Mouse (Mus musculus): ENCODE measurements at regions not wholly inside any gene's neighbourhood (a gene's known extent, or its start where the extent isn't known, plus 50 kb on each side); places are given as distances from the start of the nearest gene placed in this dataset.

- no peak overlapping the region for H3K4me2 ChIP-seq (ENCODE audit: low read length)
- no peak for ATAC-seq (ENCODE audit: insufficient number of reproducible peaks, insufficient read depth, low FRiP score, low read depth)
- H3K4me3 ChIP-seq (ENCODE audit: control insufficient read depth in 1 of 2, insufficient read depth in 1 of 2, low read depth in 1 of 2, low read length in 2 of 2) = no peak overlapping the region
- no peak overlapping the region for H3K9ac ChIP-seq (ENCODE audit: low read length)
- WGBS = 57% methylated on average over 4 of the region's 4 CpGs
- no peaks in the 10 kb centered on the region; a peak in 1 of 4 replicates for H3K4me1 ChIP-seq (ENCODE audit: control insufficient read depth in 2 of 2, insufficient read depth in 2 of 2, low read length in 2 of 2)
- no peak overlapping the region for H3K27ac ChIP-seq (replicated peaks in 1 of 2; ENCODE audit: control insufficient read depth in 1 of 2, insufficient read depth in 1 of 2, low read depth in 2 of 2, low read length in 2 of 2)
- H3K27me3 ChIP-seq (ENCODE audit: control insufficient read depth, insufficient read depth, low read length) = peaks cover 32% of the 10 kb centered on the region
- H3K36me3 ChIP-seq (ENCODE audit: control insufficient read depth, insufficient read depth, low read length) = no peaks in the 10 kb centered on the region
- H3K9me3 ChIP-seq (ENCODE audit: control insufficient read depth, low read length) = no peaks in the 10 kb centered on the region
These were observed 167.3 kb downstream of the Vrk1 start for GRCm38 (mm10) chr12:106177302-106177701.

- WGBS = 66% methylated on average over 3 of the region's 3 CpGs
- no peaks in the 10 kb centered on the region for H3K36me3 ChIP-seq (ENCODE audit: control insufficient read depth, insufficient read depth, low read length)
These were observed 167.8 kb downstream of the Vrk1 start for GRCm38 (mm10) chr12:106177861-106178260.

GRCm38 (mm10) chr12:106178688-106179205 is 168.7 kb downstream of the Vrk1 start:
- 80% methylated on average over 11 of the region's 11 CpGs for WGBS
- H3K27ac ChIP-seq (replicated peaks in 1 of 2; ENCODE audit: control insufficient read depth in 1 of 2, insufficient read depth in 1 of 2, low read depth in 2 of 2, low read length in 2 of 2) = no peak overlapping the region
- H3K4me3 ChIP-seq (ENCODE audit: control insufficient read depth in 1 of 2, insufficient read depth in 1 of 2, low read depth in 1 of 2, low read length in 2 of 2) = no peak overlapping the region
- no peaks in the 10 kb centered on the region for H3K36me3 ChIP-seq (ENCODE audit: control insufficient read depth, insufficient read depth, low read length)
- no peaks in the 10 kb centered on the region for H3K9me3 ChIP-seq (ENCODE audit: control insufficient read depth, low read length)
- H3K27me3 ChIP-seq (ENCODE audit: control insufficient read depth, insufficient read depth, low read length) = peaks cover 18% of the 10 kb centered on the region
- ATAC-seq (ENCODE audit: insufficient number of reproducible peaks, insufficient read depth, low FRiP score, low read depth) = no peak
- H3K4me1 ChIP-seq (ENCODE audit: control insufficient read depth in 2 of 2, insufficient read depth in 2 of 2, low read length in 2 of 2) = no peaks in the 10 kb centered on the region; a peak in 1 of 4 replicates
- H3K9ac ChIP-seq (ENCODE audit: low read length) = no peak overlapping the region
- no peak overlapping the region for H3K4me2 ChIP-seq (ENCODE audit: low read length)

More at GRCm38 (mm10) chr12:106177861-106178260, 167.8 kb downstream of the Vrk1 start:
- no peaks in the 10 kb centered on the region for H3K9me3 ChIP-seq (ENCODE audit: control insufficient read depth, low read length)
- ATAC-seq (ENCODE audit: insufficient number of reproducible peaks, insufficient read depth, low FRiP score, low read depth) = no peak
- H3K27me3 ChIP-seq (ENCODE audit: control insufficient read depth, insufficient read depth, low read length) = peaks cover 27% of the 10 kb centered on the region
- H3K27ac ChIP-seq (replicated peaks in 1 of 2; ENCODE audit: control insufficient read depth in 1 of 2, insufficient read depth in 1 of 2, low read depth in 2 of 2, low read length in 2 of 2) = no peak overlapping the region
- no peak overlapping the region for H3K4me2 ChIP-seq (ENCODE audit: low read length)
- H3K4me3 ChIP-seq (ENCODE audit: control insufficient read depth in 1 of 2, insufficient read depth in 1 of 2, low read depth in 1 of 2, low read length in 2 of 2) = no peak overlapping the region
- H3K4me1 ChIP-seq (ENCODE audit: control insufficient read depth in 2 of 2, insufficient read depth in 2 of 2, low read length in 2 of 2) = no peaks in the 10 kb centered on the region; a peak in 1 of 4 replicates
- no peak overlapping the region for H3K9ac ChIP-seq (ENCODE audit: low read length)

- Histone ChIP-seq H3K4me3 (ENCODE audit: control insufficient read depth in 1 of 2, insufficient read depth in 1 of 2, low read depth in 1 of 2, low read length in 2 of 2) (no peak overlapping the region), H3K4me1 (ENCODE audit: control insufficient read depth in 2 of 2, insufficient read depth in 2 of 2, low read length in 2 of 2) (no peaks in the 10 kb centered on the region), H3K9me3 (ENCODE audit: control insufficient read depth, low read length) (no peaks in the 10 kb centered on the region), H3K27me3 (ENCODE audit: control insufficient read depth, insufficient read depth, low read length) (no peaks in the 10 kb centered on the region), H3K27ac (replicated peaks in 1 of 2; ENCODE audit: control insufficient read depth in 1 of 2, insufficient read depth in 1 of 2, low read depth in 2 of 2, low read length in 2 of 2) (no peak overlapping the region), H3K36me3 (ENCODE audit: control insufficient read depth, insufficient read depth, low read length) (no peaks in the 10 kb centered on the region), H3K4me2 (ENCODE audit: low read length) (no peak overlapping the region), H3K9ac (ENCODE audit: low read length) (no peak overlapping the region)
- 67% methylated on average over 7 of the region's 7 CpGs for WGBS
- no peak for ATAC-seq (ENCODE audit: insufficient number of reproducible peaks, insufficient read depth, low FRiP score, low read depth)
These were observed 172.9 kb downstream of the Vrk1 start for GRCm38 (mm10) chr12:106182923-106183322.

GRCm38 (mm10) chr12:106183973-106184372 is 173.9 kb downstream of the Vrk1 start:
- WGBS = 52% methylated on average over 5 of the region's 5 CpGs
- ATAC-seq (ENCODE audit: insufficient number of reproducible peaks, insufficient read depth, low FRiP score, low read depth) = no peak

GRCm38 (mm10) chr12:106185398-106186077 is 175.5 kb downstream of the Vrk1 start:
- 56% methylated on average over 18 of the region's 18 CpGs for WGBS
- Histone ChIP-seq H3K27ac (replicated peaks in 1 of 2; ENCODE audit: control insufficient read depth in 1 of 2, insufficient read depth in 1 of 2, low read depth in 2 of 2, low read length in 2 of 2) (no peak overlapping the region), H3K4me2 (ENCODE audit: low read length) (no peak overlapping the region), H3K9ac (ENCODE audit: low read length) (no peak overlapping the region), H3K4me1 (ENCODE audit: control insufficient read depth in 2 of 2, insufficient read depth in 2 of 2, low read length in 2 of 2) (no peaks in the 10 kb centered on the region), H3K27me3 (ENCODE audit: control insufficient read depth, insufficient read depth, low read length) (no peaks in the 10 kb centered on the region), H3K9me3 (ENCODE audit: control insufficient read depth, low read length) (no peaks in the 10 kb centered on the region), H3K36me3 (ENCODE audit: control insufficient read depth, insufficient read depth, low read length) (no peaks in the 10 kb centered on the region), H3K4me3 (ENCODE audit: control insufficient read depth in 1 of 2, insufficient read depth in 1 of 2, low read depth in 1 of 2, low read length in 2 of 2) (no peak overlapping the region)
- no peak for ATAC-seq (ENCODE audit: insufficient number of reproducible peaks, insufficient read depth, low FRiP score, low read depth)

More at GRCm38 (mm10) chr12:106183973-106184372, 173.9 kb downstream of the Vrk1 start:
- no peaks in the 10 kb centered on the region for H3K27me3 ChIP-seq (ENCODE audit: control insufficient read depth, insufficient read depth, low read length)
- no peaks in the 10 kb centered on the region for H3K9me3 ChIP-seq (ENCODE audit: control insufficient read depth, low read length)
- no peak overlapping the region for H3K4me2 ChIP-seq (ENCODE audit: low read length)
- no peak overlapping the region for H3K9ac ChIP-seq (ENCODE audit: low read length)
- no peak overlapping the region for H3K4me3 ChIP-seq (ENCODE audit: control insufficient read depth in 1 of 2, insufficient read depth in 1 of 2, low read depth in 1 of 2, low read length in 2 of 2)
- H3K27ac ChIP-seq (replicated peaks in 1 of 2; ENCODE audit: control insufficient read depth in 1 of 2, insufficient read depth in 1 of 2, low read depth in 2 of 2, low read length in 2 of 2) = no peak overlapping the region
- no peaks in the 10 kb centered on the region for H3K4me1 ChIP-seq (ENCODE audit: control insufficient read depth in 2 of 2, insufficient read depth in 2 of 2, low read length in 2 of 2)
- no peaks in the 10 kb centered on the region for H3K36me3 ChIP-seq (ENCODE audit: control insufficient read depth, insufficient read depth, low read length)

GRCm38 (mm10) chr12:106186501-106186900 is 176.5 kb downstream of the Vrk1 start:
- Histone ChIP-seq H3K4me2 (ENCODE audit: low read length) (no peak overlapping the region), H3K4me1 (ENCODE audit: control insufficient read depth in 2 of 2, insufficient read depth in 2 of 2, low read length in 2 of 2) (no peaks in the 10 kb centered on the region), H3K27me3 (ENCODE audit: control insufficient read depth, insufficient read depth, low read length) (no peaks in the 10 kb centered on the region), H3K36me3 (ENCODE audit: control insufficient read depth, insufficient read depth, low read length) (no peaks in the 10 kb centered on the region), H3K9ac (ENCODE audit: low read length) (no peak overlapping the region), H3K9me3 (ENCODE audit: control insufficient read depth, low read length) (no peaks in the 10 kb centered on the region), H3K27ac (replicated peaks in 1 of 2; ENCODE audit: control insufficient read depth in 1 of 2, insufficient read depth in 1 of 2, low read depth in 2 of 2, low read length in 2 of 2) (no peak overlapping the region), H3K4me3 (ENCODE audit: control insufficient read depth in 1 of 2, insufficient read depth in 1 of 2, low read depth in 1 of 2, low read length in 2 of 2) (no peak overlapping the region)
- 87% methylated on average over 10 of the region's 10 CpGs for WGBS
- ATAC-seq (ENCODE audit: insufficient number of reproducible peaks, insufficient read depth, low FRiP score, low read depth) = no peak

GRCm38 (mm10) chr12:106191771-106192170 is 181.7 kb downstream of the Vrk1 start:
- no peak overlapping the region for H3K9ac ChIP-seq (ENCODE audit: low read length)
- no peaks in the 10 kb centered on the region for H3K9me3 ChIP-seq (ENCODE audit: control insufficient read depth, low read length)
- H3K27me3 ChIP-seq (ENCODE audit: control insufficient read depth, insufficient read depth, low read length) = no peaks in the 10 kb centered on the region; the same call in 1 of the 2 replicates
- ATAC-seq (ENCODE audit: insufficient number of reproducible peaks, insufficient read depth, low FRiP score, low read depth) = no peak
- no peaks in the 10 kb centered on the region for H3K36me3 ChIP-seq (ENCODE audit: control insufficient read depth, insufficient read depth, low read length)
- H3K4me2 ChIP-seq (ENCODE audit: low read length) = no peak overlapping the region
- no peak overlapping the region for H3K4me3 ChIP-seq (ENCODE audit: control insufficient read depth in 1 of 2, insufficient read depth in 1 of 2, low read depth in 1 of 2, low read length in 2 of 2)
- no peak overlapping the region for H3K27ac ChIP-seq (replicated peaks in 1 of 2; ENCODE audit: control insufficient read depth in 1 of 2, insufficient read depth in 1 of 2, low read depth in 2 of 2, low read length in 2 of 2)
- 75% methylated on average over 7 of the region's 7 CpGs for WGBS
- no peaks in the 10 kb centered on the region for H3K4me1 ChIP-seq (ENCODE audit: control insufficient read depth in 2 of 2, insufficient read depth in 2 of 2, low read length in 2 of 2)
